Mouse (Mus musculus) R1 (cell line): ENCODE data around the gene Itih4.

Source experiments
- DNase-seq: peaks from one replicate; pipeline ENCODE4 v3.0.0-alpha.2; 2018; ENCODE audit warnings: low read depth, low spot score

Itih4 gene

DNA sequence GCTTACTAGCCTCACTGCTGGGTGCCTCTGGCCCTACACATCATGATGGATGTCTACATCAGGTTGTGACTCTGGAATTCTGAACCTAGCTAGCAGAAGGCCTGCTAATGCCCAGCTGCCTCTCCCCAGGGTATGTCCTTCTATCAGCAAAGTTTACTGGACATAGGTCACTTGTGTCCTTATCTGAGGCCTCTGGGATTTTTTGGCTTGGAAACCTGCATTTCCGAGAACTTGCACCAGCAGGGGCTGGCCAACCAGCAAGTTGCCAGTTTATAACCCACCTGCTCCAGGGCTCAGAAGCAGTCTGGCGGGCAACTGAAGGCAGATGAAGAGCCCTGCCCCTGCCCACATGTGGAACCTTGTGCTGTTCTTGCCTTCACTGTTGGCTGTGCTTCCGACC is at the start of gene Itih4:
Gene Itih4, plus strand, starts transcription at position 273 of the 400 bp plus-strand sequence.
- DNase-seq: no peak

DNA sequence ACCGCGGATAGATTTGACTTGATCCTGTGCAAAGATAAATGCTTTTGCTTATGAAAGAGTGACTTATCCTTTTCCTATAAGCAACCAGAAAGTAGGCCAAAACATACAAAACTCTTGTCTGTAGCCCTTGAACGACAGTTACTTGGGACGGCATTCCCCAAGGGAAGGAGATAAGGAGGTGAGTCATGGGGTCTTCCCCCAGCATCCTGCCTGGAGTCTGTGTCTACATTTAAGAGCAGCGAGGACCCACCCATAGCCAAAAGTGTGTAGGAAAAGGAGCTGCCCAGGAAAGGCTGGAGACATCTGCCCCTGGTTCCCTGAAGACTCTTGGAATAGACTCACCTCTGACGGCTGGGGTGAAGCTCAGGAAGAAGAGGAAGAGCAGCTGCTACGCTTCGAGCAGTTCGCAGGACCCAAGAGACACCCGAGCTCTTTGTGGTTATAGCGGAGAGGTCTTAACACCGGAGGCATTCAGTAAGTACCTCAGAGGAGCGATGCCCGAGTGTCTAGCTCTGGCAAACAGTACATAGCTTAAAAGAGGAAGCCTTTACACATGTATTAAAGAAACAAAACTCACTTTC is 48.8 kb upstream of the Itih4 start:
- no peak for DNase-seq

DNA sequence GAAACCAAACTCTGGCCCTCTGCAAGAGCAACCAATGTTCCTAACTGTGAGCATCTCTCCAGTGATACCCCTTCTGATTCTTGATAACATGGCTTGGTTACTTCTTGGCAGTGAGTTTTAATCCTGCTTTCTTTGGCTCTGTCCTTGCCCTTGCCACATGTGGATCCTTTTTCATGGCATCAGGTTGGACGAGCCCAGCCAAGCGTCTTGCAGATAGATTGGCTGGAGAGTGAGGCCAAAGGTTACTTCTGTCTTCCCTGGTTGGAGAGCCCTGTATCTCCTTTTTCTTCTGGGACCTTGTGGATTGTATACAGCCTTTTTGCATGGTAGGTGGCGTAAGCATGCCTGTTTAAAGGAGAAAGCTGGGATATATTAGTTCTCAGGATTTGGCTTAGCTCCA is 42.6 kb upstream of the Itih4 start:
- DNase-seq: no peak

DNA sequence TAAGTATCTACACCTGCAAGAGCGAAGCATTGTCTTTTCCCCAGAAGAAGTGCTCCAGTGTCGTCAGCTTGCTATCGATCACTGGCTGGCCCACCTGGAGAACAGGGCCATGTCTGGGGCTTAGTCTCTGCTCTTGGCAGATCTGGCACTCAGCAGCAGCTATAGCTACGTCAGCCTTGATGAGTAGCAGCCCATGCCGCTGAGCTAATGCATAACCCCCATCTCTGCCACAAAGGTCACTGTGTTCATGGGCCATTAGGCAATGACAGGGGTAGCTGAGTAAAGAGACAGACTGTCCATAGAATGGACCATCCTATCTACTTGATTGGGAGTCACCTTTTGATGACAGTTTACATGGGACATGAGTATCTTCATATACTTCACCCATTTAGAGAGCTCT is 35.8 kb upstream of the Itih4 start:
- no peak for DNase-seq

DNA sequence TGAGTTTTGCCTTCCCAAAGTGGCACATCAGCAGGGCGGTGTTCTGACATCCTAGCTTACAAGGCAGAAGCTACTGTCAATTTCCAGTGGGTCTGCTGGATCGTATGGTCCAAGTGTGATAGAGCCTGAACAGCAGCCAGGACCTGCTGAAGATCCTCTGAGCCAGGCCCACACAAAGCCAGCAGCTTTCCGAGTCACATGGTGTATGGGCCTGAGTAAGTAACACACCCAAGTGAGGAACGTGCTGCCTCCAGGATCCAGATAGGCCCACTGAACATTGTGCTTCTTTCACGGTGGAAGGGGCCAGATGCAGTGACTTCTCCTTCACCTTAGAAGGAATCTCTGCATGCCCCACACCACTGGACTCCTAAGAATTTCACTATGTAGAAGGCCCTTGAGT is 34.0 kb upstream of the Itih4 start:
- peak; percentile 25 for DNase-seq

DNA sequence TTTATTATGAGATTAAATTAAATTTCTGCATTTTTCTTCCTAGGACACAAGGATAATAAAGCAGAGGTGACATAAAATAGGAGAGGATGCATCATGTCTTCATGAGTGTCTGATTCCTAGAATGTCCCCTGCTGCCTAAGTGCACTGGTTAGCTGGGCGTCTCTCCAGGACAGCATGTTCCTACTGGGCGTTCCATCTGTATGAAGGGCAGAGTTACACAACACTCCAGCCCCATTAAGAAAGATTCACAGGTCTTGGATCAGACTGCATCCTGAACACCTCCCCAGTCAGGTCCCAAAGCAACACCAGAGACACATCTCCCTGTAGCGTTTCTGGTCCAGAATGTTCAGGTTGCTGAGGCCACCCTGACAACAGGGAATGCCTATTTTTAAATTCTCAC is 31.0 kb upstream of the Itih4 start:
- DNase-seq: no peak

DNA sequence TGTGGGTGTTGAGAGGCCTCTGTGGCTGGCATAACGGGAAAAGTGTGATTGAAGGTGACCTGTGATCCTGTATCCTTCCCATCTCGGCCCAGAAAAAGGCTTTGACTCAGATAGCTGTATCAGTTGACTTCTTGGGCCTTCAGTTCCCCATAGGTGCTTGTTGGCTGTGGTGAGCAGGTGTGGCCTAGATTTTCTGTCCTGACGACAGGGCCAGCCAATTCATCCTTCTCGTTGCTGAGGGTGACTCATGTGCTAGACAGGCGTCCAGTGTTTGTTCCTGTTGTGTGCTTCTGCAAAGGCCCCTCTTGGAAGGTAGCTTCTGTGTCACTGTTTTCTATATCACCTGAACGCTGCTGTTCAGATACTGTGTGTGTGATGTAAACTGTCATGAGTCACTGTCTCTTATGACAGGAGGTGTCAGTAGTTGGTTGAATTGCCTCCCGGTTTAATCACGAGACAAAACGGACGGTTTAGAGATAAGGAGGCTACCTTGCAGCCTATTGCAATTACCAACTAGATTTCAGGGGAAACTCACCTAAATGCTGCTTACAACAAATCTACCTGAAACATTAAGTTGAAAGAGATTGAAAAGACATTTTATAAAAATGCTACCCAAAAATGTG is 29.3 kb upstream of the Itih4 start:
- no peak for DNase-seq

DNA sequence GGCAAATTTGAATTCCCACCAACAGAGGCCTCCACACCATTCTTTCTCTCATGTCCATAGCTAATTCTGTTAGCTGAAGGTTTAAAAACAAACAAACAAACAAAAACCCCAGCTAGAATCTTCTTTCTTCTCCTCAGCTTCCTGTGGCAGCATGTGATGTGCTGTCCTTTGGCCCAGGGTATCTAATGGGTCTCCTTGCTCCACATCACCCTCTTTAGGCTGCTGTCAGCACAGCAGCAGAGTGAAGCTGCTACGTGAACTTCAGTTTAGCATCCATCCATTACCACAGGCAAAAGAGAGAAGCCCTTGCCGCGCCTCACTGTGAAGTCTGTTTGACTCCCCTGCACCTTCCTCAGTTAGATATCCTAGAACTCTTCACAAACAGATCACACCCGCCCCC is 28.3 kb upstream of the Itih4 start:
- DNase-seq: peak; percentile 43

DNA sequence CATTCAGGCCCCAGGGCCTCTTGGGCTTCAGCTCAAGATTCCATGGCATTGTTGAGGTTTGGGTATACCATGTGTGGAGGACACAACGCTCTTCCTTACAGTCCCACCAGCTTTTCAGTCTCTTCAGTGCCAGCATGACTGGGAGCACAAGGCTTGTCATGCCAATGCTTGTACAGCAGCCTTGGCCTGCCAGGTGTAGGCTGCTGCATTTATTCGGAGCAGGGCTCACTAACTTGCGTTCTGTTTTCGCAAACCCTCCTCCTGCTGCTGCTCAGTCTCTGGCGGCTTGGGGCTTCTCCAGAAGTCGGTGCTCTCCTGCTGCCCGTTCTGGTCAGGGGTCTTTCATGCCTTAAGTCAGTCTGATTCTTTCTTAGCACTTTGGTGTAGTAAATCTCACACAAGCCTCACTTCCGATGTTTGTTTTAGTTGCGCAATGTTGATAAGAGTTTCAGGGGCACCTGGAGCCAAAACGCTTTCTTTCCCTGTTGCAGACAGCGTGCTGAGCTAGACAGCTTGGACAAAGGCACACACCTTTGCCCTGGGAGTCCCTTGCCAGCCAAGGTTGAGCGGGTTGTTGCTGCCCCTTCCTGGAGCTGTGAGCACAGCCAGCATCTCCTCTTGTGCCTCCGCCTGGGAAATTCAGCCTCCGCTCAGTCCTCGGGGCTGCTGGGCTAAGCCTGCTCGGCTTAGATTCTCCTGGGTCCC is 24.7 kb upstream of the Itih4 start:
- no peak for DNase-seq

DNA sequence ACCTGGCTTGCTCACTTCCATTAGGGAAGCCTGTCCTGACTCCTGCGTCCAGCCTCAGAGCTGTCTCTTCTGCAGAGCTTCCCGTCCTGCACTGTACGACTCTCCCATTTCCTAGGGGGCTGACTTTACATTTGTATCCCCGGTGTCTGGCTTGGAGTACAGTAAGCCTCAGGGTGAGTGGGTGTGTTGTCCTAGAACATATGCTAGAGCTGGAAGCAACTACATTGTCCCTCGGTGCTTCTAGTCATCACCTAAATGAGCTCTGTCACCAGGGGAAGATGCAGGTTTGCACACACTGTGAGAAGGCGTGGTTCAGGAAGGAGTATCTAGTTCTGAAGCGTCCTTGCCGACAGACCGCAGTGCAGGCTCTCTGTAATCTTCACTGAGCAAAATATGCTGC is 23.9 kb upstream of the Itih4 start:
- no peak for DNase-seq

DNA sequence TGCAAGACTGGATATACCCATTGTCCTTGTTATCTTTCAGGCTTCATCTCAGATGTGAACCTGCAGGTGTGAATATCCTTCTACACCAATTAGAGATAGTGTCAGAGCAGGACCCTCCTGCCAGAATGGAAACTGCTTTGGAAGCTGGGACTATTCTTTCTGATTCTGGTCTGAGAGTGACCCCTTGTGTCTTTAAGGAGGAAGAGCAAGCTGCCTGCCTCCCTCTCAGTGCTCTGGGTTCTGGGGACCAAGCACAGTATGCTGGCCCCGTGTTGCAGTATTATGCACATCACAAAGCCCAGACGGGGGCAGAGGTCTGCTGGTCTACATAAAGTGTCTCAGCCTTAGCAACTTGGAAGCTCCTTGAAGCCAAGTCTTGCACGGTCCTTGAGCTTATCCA is 21.0 kb upstream of the Itih4 start:
- DNase-seq: peak; percentile 47

DNA sequence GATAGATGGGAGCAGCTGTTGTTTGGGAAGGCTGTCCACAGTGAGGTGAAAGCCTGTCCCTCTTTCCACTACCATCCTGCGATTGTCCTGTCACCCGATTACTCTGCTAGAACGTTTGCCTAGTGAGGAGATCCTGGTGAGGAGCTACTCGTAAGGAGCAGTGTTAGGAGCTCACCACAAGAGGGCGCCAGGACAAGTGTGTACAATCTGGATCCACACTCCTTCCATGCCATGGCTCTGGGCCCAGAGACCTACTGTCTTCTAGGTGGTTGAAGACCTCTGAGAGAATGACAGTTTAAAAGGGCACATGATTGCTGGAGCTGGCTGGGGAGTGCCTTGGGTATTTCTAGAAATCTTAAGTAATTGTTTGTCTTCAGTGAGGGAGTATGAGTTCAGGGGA is 19.2 kb upstream of the Itih4 start:
- DNase-seq: peak; percentile 79

DNA sequence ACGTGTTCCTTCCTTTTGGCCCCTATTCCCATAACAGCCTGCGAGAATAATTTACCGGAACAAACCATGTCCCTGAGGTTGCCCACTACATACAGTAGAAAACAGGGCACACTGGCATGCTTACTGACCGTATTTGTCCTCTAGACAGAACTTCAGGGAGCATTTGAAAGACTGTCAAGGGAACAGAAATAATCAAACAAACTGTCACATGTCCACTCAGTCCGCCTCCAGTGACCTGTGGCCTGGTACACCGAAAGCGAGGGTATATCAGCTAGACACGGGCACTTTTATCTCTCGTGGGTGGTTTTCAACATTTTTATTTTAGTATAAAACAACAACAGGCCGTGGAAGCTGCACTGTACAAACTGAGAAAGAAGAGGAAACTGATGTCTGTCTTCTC is 17.4 kb upstream of the Itih4 start:
- DNase-seq: no peak

DNA sequence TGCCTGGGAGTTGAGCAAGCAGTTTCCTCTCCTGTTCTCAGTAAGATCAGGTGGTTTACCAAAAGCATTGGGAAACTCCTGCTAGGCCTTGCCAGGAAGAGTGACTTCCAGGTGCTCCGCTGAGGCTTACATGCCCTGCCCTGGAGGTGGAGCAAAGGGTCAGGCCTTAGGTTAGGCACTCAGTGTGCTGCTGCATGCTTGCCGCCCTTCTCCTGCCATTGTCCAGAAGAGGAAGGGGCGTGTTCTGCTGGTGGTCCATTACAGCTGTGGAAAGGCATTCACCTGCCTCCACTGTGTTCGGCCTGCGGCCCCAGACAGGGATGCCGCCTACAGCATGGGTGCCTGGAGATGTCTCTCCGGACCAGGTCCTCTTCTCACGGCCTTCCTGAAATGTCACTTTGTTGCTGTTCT is 16.9 kb upstream of the Itih4 start:
- DNase-seq: peak; percentile 65

DNA sequence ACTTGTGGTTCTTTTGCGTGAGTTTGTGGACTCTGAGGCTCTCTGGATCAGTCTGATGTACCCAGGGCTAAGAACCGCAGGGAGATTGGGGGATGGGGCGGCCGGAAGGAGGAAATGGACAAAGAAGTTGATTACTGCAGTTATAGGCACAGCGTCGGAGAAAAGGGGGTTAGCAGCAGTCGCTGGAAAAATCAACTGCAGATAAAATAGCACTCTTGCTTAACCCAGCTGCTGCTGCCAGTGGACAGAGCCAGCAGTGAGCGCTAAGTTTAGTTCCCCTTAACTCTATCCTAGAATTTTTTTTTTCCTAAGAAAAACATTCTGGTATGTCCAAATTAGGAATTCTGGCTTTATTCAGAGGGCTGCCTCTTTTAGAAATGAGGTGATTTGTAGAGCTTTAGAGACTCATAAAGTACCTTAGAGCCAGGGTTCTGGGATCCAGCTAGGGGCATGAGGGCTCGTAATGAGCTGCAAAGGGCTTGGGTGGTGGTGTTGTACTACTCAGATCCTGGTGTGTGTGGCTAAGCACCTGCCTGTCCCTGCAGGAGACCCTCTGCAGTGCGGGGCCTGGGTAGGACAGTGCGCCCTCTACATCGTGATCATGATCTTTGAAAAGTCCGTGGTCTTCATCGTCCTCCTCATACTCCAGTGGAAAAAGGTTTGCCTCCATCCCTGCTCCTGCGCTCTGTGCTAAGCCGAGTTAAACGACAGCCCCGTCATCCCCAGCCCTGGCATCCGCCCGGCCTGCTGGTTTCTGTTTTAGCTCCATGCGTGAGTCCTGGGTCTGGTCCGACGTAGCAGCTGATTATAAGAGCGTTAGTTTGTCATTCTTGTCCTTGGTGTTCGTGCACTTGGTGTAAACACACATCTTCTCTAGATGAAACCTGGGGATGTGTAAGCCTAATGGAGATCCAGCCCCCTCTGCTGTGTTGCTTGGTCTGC is 15.8 kb upstream of the Itih4 start:
- no peak for DNase-seq

DNA sequence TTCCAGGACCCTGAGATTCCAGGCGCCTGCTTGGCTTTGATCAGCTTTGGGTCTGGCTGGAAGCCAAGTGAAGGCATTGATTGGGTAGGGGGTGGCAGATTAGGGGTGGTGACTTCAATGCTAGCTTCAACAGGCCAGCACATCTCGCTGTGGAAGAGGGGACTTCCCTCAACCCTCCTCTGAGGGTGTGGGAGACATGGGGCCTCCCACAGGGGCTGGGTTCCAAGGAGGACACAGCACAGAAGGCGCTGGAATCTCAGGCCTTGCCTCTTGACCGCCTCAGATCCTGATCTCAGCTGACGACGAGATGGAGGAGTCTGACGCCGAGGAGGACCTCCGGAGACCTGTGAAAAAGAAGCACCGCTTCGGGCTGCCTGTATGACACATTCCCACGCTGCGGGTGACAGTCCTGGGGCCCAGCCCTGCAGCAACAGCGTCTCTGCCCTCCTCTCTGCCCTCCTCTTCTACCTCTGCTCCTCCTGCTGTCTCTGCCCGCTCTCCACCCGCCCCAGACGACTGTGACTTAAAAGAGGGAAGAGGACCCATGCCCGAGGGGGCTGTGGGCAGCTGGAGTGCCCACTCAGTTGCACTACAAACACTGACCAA is 12.1 kb upstream of the Itih4 start:
- no peak for DNase-seq

DNA sequence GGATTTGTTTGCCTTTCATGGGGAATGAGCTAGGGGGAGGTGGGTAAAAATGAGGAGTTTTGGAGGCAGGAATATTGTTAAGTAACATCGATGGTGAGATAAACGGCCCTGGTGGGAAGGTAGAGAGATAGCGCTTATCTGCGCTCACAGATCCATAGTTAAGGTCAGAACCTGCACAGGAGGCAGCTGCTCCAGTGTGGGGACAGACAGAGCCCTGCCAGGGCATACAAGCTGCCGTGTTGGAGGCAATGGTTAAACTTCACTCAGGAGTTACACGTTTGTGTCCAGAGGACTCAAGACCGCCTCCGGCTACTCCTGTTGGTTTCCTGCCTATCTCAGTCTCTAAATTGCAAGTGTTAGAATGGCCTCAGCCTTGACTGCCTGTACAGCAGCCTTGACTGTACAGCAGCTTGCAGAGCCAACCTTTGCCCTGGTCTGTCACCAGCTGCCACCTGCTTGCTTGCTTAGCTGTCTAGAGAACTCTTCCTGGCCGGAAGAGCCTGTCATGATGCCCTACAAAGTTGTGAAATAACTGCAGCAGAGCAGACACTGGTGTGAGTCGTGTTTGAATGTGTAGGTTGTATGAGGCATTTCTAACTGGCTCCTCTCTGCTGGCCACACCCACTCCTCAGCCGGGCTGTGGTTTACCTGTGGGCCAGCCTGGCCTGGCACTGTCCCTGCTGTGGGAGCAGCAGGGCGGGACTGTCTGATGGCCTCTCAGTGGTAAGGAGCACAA is 11.0 kb upstream of the Itih4 start:
- no peak for DNase-seq

DNA sequence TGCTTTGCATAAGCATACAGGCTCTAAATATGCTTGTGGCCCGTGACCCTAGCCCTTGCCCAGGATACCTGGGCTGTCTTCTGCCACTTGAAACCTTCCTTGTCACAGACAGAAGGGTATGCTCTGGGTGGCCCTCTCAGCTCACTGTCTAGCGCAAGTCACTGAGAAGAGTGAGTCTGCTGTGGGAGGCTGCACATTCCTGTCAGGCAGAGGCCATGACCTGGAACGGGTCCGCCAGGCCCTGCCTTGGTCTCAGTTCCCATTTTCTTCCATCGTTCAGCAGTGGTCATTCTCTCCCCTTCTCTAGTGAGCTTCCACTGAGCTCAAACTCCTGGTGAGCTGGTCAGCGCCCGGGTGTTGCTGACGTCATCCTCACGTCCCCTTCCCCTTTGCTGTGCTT is 10.3 kb upstream of the Itih4 start:
- DNase-seq: no peak

DNA sequence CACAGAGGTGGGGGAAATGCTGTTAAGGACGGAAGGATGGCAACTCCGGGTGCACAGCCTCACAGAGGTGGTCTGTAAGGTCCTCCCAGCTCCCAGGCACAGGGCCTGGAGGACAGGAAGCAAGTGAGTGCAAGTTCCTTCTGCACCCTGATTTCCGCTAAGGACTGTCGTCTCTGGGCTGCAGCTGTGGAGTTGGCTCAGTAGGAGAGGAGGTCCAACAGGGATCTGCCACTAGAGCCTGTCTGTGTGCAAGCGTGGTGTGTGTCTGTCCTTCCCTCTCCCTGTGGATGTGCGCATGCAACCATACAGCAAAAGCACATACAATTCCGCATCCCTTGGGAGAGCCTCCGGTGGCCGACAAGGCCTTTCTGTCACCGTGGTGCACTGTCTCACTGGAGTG is 9.8 kb upstream of the Itih4 start:
- no peak for DNase-seq

DNA sequence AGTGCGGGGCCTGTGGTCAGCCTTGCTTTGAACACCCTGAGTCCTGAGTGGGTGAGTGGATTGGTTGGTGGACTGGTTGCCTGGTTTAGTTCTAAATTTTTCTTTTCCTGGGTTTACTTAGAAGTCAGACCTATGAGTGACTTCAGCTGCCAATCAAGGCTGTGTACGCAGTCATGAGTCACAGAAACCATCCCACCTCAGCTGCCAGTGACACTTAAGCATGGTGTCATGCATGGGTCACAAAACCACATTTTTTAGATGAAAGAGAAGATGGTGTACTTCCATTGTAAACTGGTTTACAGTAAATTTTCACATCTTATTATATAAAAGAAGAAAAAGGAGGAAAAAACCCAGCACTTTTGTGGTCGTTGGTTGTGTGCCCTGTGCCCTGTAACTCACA is 8.4 kb upstream of the Itih4 start:
- DNase-seq: no peak

DNA sequence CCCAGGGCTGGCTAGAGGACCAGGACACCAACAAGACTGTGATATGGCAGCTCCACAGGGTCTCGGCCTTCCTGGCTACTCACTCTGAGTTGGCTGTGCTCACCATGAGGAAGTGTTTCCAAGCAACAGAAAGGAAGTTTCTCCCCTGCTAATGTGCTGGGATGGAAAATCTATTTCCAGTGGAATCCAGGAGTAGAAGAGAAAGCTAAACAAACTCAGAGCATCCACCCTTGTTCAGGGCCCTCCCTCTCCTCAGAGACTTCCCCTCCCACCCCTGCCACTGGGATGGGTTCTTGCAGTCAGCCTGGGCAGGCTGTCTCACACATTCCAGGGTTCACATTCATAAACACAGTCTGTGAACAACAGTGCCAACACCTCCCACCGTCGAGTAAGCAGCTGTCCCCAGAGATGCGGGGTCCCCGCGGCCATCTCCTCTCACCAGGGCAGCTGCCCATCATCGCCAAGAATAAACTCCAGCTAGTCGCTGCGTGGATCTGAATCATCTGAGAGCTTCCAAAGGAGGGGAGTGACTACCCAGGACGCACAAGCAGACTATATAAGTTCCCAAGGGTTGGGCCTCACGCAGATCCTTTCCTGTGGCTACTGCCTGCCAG is 7.2 kb upstream of the Itih4 start, which contains the start of gene Mustn1:
Gene Mustn1, plus strand, starts transcription at position 243 of the 614 bp plus-strand sequence.
- DNase-seq: no peak
